Mouse (Mus musculus) megakaryocyte, embryonic 14.5 days (primary cell): ENCODE data around the gene Ankmy2. TPM values are rescaled to one million over a fixed set of nuclear protein-coding genes. Genes with fewer than 3 reads are reported as not detected.

Experiments
- H3K27me3 ChIP-seq: replicated peaks from 2 replicates; pipeline ENCODE3; 2012; ENCODE audit warnings: inconsistent platforms
- H3K36me3 ChIP-seq: replicated peaks from 2 replicates; pipeline ENCODE3; 2012; ENCODE audit warnings: low read length, inconsistent platforms, mixed read lengths
- H3K4me1 ChIP-seq: 2 replicates; pipeline ENCODE4 v1.6.1; 2012; ENCODE audit warnings: inconsistent platforms
- H3K4me3 ChIP-seq: replicated peaks from 2 replicates; pipeline ENCODE3; 2012; ENCODE audit warnings: moderate library complexity, mild to moderate bottlenecking, inconsistent platforms
- H3K9me3 ChIP-seq: 2 replicates; pipeline ENCODE4 v1.6.1; 2012; ENCODE audit warnings: inconsistent platforms
- FLI1 ChIP-seq: IDR thresholded peaks from 2 replicates; pipeline ENCODE4 v1.6.1; 2012; ENCODE audit warnings: low read length, inconsistent platforms, mixed read lengths
- GATA1 ChIP-seq: IDR thresholded peaks from 3 replicates; pipeline ENCODE4 v1.6.1; 2012; ENCODE audit warnings: mixed read lengths, low read length, inconsistent platforms, borderline replicate concordance
- polyA plus RNA-seq: library from polyadenylated mRNA; stranded (reverse); fragments of >175 nt; gene quantifications from 2 replicates; pipeline ENCODE4 v1.2.3, GENCODE M21; 2012; ENCODE audit warnings: low replicate concordance; ENCODE audit not compliant: insufficient read depth

Gene Ankmy2
- polyA plus RNA-seq, 1 experiment: 3.7 TPM

DNA sequence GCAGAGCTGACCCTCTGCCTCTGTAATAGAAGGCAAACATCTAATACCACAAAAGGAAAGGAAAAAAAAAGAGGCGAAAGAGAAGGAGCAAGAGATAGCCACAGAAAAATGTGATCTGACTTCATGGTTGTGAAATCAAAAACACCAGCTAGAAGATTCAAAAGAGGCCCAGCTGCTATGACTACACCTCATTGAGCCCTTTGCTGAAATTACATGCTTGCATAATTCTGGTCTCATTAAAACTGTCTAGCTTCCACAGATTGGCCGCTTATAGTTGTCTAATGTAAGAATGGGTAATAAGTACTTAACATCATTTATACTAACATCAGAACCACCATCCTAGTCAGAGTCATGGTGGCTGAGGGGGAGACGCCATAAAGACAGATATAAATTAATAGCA lies 24.2 kb upstream of the Ankmy2 start:
- no peak for TF ChIP-seq GATA1
- TF ChIP-seq FLI1: no peak
- peaks cover 4% of the 10 kb centered on the region; the same call in 1 of the 2 replicates for H3K9me3 ChIP-seq
- peaks cover 61% of the 10 kb centered on the region for H3K36me3 ChIP-seq
- H3K4me1 ChIP-seq: peaks cover 44% of the 10 kb centered on the region
- H3K4me3 ChIP-seq: no peak overlapping the region
- H3K27me3 ChIP-seq: no peaks in the 10 kb centered on the region

DNA sequence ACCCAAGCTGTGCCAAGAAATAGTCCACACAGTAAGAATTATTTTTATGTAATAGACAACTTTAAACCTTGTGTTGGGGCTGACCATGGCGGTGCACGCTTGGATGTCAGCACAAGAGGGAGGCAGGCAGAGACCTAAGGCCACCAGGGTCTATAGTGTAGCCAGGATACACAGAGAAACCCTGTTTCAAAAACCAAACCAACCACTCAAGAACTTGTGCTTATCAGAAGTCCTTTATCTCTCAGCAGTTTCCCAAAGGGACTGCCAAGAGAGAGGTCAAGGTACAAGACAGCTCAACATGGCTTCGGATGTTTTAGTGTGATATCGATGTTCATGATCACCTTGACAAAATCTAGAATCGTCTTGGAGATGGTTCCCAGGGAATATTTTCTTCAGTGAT lies 23.4 kb upstream of the Ankmy2 start:
- H3K4me1 ChIP-seq: peaks cover 49% of the 10 kb centered on the region
- peaks cover 57% of the 10 kb centered on the region for H3K36me3 ChIP-seq
- H3K4me3 ChIP-seq: no peak overlapping the region
- H3K9me3 ChIP-seq: peaks cover 4% of the 10 kb centered on the region; the same call in 1 of the 2 replicates
- no peak for TF ChIP-seq GATA1
- TF ChIP-seq FLI1: no peak
- H3K27me3 ChIP-seq: no peaks in the 10 kb centered on the region

DNA sequence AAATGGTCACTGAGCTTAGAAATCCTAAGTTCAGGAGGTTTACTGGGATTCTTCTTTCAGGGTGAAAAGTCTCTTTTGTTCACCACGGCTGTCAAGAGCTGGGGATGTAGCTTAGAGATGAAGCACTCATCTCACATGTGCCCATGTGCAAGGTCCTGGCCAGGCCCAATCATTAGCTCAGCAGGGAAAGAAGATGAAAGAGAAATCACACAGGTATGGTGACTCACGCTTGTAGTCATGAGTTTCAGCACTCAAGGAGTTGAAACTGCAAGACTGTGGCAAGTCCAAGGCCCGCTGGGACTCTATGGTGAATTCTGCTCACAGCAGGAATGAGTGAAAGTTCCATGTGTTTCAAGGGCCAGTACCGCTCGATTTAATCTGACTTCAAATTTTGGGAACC lies 22.8 kb upstream of the Ankmy2 start:
- TF ChIP-seq FLI1 (no peak), GATA1 (no peak)
- Histone ChIP-seq H3K4me3 (no peak overlapping the region), H3K4me1 (peaks cover 49% of the 10 kb centered on the region), H3K27me3 (no peaks in the 10 kb centered on the region), H3K9me3 (peaks cover 4% of the 10 kb centered on the region; the same call in 1 of the 2 replicates), H3K36me3 (peaks cover 52% of the 10 kb centered on the region)

- no peak for TF ChIP-seq FLI1
- Histone ChIP-seq H3K9me3 (no peaks in the 10 kb centered on the region), H3K36me3 (peaks cover 48% of the 10 kb centered on the region)
Measured at GRCm38 (mm10) chr12:36135409-36135808, 21.5 kb upstream of the Ankmy2 start.

GRCm38 (mm10) chr12:36136285-36136684 lies 20.6 kb upstream of the Ankmy2 start:
- peaks cover 49% of the 10 kb centered on the region for H3K36me3 ChIP-seq
- H3K27me3 ChIP-seq: no peaks in the 10 kb centered on the region
- TF ChIP-seq FLI1: no peak
- TF ChIP-seq GATA1: no peak
- peaks cover 46% of the 10 kb centered on the region for H3K4me1 ChIP-seq
- no peaks in the 10 kb centered on the region for H3K9me3 ChIP-seq
- no peak overlapping the region for H3K4me3 ChIP-seq

More at GRCm38 (mm10) chr12:36135409-36135808, 21.5 kb upstream of the Ankmy2 start:
- Histone ChIP-seq H3K4me1 (peaks cover 49% of the 10 kb centered on the region), H3K4me3 (peak overlapping the region; percentile 30), H3K27me3 (no peaks in the 10 kb centered on the region)

- H3K4me3 ChIP-seq: no peak overlapping the region
- H3K27me3 ChIP-seq: no peaks in the 10 kb centered on the region
- peaks cover 40% of the 10 kb centered on the region for H3K36me3 ChIP-seq
- TF ChIP-seq FLI1: no peak
- TF ChIP-seq GATA1: no peak
- peaks cover 41% of the 10 kb centered on the region for H3K4me1 ChIP-seq
- no peaks in the 10 kb centered on the region for H3K9me3 ChIP-seq
Measured at GRCm38 (mm10) chr12:36137192-36137591, 19.7 kb upstream of the Ankmy2 start.

- Histone ChIP-seq H3K36me3 (peaks cover 24% of the 10 kb centered on the region), H3K4me1 (peaks cover 25% of the 10 kb centered on the region), H3K27me3 (no peaks in the 10 kb centered on the region), H3K4me3 (no peak overlapping the region), H3K9me3 (no peaks in the 10 kb centered on the region)
- TF ChIP-seq GATA1 (no peak), FLI1 (no peak)
Measured at GRCm38 (mm10) chr12:36140401-36140800, 16.5 kb upstream of the Ankmy2 start.

GRCm38 (mm10) chr12:36146230-36147011 lies 10.5 kb upstream of the Ankmy2 start:
- H3K4me3 ChIP-seq: no peak overlapping the region
- no peaks in the 10 kb centered on the region for H3K27me3 ChIP-seq
- H3K4me1 ChIP-seq: peaks cover 21% of the 10 kb centered on the region
- H3K36me3 ChIP-seq: peaks cover 8% of the 10 kb centered on the region
- no peaks in the 10 kb centered on the region for H3K9me3 ChIP-seq
- TF ChIP-seq GATA1 (no peak), FLI1 (no peak)

DNA sequence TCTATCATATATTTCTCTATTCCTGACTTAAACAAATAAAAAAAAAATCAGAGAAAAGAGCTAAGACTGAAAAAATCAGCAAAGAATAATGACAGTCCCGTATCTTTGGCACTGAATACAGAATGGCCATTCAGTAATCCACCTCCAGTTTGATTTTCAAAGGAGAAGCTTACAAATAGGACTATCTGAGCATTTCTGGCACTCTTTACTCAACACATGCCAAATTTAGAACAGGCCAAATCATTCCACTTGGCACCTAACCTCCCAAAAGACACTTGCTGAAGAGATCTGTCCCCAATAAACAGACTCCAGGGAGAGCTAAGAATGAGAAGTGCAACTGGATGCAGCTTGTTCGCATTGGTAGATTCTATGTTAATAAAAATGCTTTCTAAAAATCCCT lies 6.6 kb upstream of the Ankmy2 start:
- H3K4me3 ChIP-seq: no peak overlapping the region
- peaks cover 38% of the 10 kb centered on the region for H3K4me1 ChIP-seq
- H3K9me3 ChIP-seq: no peaks in the 10 kb centered on the region
- H3K36me3 ChIP-seq: peaks cover 6% of the 10 kb centered on the region
- H3K27me3 ChIP-seq: no peaks in the 10 kb centered on the region
- TF ChIP-seq FLI1 (no peak), GATA1 (no peak)

DNA sequence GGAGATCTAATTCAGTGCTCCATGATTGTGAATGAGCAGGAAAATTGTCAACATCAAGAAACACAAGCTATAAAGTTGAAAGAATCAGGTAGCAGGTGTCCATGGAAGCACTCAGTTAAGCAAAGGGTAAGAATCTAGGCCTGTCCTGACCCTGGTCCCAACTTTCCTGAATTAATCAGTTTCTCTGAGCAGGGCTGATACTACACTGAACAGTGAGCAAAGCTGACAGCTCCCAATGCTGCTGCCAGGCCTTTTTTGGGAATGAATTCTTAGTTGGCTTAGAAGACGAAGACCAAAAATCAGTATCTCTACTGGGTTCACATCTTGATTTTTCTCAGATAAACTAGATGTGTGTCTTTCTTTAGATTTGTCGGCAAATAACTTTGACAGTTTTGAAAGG lies 6.2 kb upstream of the Ankmy2 start:
- no peaks in the 10 kb centered on the region for H3K27me3 ChIP-seq
- no peaks in the 10 kb centered on the region for H3K9me3 ChIP-seq
- H3K4me3 ChIP-seq: no peak overlapping the region
- TF ChIP-seq GATA1 (no peak), FLI1 (no peak)
- H3K36me3 ChIP-seq: peaks cover 4% of the 10 kb centered on the region
- peaks cover 43% of the 10 kb centered on the region for H3K4me1 ChIP-seq

DNA sequence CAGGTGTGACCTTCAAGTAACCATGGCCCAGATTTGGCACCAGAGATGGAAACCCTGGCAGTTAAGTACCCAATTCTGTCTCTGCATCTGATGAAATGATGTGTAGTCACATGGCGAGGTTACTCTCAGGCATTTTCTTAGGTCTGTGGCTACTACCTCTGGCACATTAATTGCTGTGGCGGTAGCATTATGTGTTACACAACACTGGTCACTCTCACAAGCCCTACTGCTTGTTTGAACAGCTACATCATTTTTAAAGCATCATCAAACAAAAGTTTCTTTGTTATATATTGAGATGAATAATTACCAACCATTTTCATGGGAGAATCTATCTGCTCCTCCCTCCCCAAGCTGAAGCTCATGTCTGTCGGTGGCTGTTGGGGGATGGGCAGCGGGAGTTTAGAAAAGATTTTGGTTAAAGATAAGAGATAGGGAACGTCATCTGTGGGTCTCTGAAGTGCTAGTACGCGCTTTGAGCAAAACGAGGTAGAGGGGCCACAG lies 1.7 kb upstream of the Ankmy2 start:
- Histone ChIP-seq H3K36me3 (peaks cover 6% of the 10 kb centered on the region), H3K4me1 (peaks cover 49% of the 10 kb centered on the region), H3K27me3 (no peaks in the 10 kb centered on the region), H3K4me3 (peak overlapping the region; percentile 98), H3K9me3 (no peaks in the 10 kb centered on the region)
- no peak for TF ChIP-seq FLI1
- no peak for TF ChIP-seq GATA1
